Mouse (Mus musculus) adipose tissue, adult 10 weeks (tissue): Measurements from ENCODE around the gene Slamf9. TPM values are rescaled to one million over a fixed set of nuclear protein-coding genes. Genes with fewer than 3 reads are reported as not detected.

Experiments used
- polyA plus RNA-seq: library from polyadenylated mRNA; stranded (reverse); fragments of 350-450 nt; fragmentation: Illumina TruSeq; extraction: RNeasy Lipid Tissue Mini Kit (QIAGEN cat#74804); gene quantifications from one replicate; pipeline ENCODE4 v1.2.3, GENCODE M21; 2014; ENCODE audit warnings: low read depth, low replicate concordance

Gene Slamf9
- polyA plus RNA-seq, result 11.2 TPM

GRCm38 (mm10) chr1:172475054-172475741, at the start of gene Slamf9:
Gene Slamf9 (plus strand): TSS chr1:172475358.

GRCm38 (mm10) chr1:172481540-172482280, 6.6 kb downstream of the Slamf9 start, which contains the start of gene Igsf9:
Gene Igsf9 (plus strand): TSS chr1:172481788.

GRCm38 (mm10) chr1:172499765-172500441, 24.7 kb downstream of the Slamf9 start, which contains the start of gene Tagln2:
Gene Tagln2 (plus strand): TSS chr1:172500047.

GRCm38 (mm10) chr1:172520576-172521440, 45.6 kb downstream of the Slamf9 start, which contains the start of gene Cfap45:
Gene Cfap45 (plus strand): TSS chr1:172520801.

Other genes with a start within 250 kb of the Slamf9 start
- gene Atp1a4, start 216.9 kb upstream of the Slamf9 start, polyA plus RNA-seq, result 7.1 TPM
- gene Igsf8, start 213.7 kb upstream of the Slamf9 start, polyA plus RNA-seq, result 34.2 TPM
- gene Atp1a2, start 177.3 kb upstream of the Slamf9 start, polyA plus RNA-seq, result 153 TPM
- 1.3 TPM for gene Kcnj9, start 146.0 kb upstream of the Slamf9 start, polyA plus RNA-seq
- 0.19 TPM for gene Kcnj10, start 134.1 kb upstream of the Slamf9 start, polyA plus RNA-seq
- 7.4 TPM for gene Pigm, start 98.8 kb upstream of the Slamf9 start, polyA plus RNA-seq
- gene Igsf9, start 6.4 kb downstream of the Slamf9 start, polyA plus RNA-seq, result 13.9 TPM
- gene Tagln2, start 24.7 kb downstream of the Slamf9 start, polyA plus RNA-seq, result 261 TPM
- gene Cfap45, start 45.4 kb downstream of the Slamf9 start, polyA plus RNA-seq, result 6.8 TPM
- 0.72 TPM for gene Vsig8, start 80.6 kb downstream of the Slamf9 start, polyA plus RNA-seq
- 3.0 TPM for gene Slamf8, start 115.2 kb downstream of the Slamf9 start, polyA plus RNA-seq
- not detected for gene Fcrl6, start 127.2 kb downstream of the Slamf9 start, polyA plus RNA-seq
- 23.7 TPM for gene Dusp23, start 157.6 kb downstream of the Slamf9 start, polyA plus RNA-seq
- 0.77 TPM for gene Crp, start 222.7 kb downstream of the Slamf9 start, polyA plus RNA-seq